Mouse (Mus musculus) cerebral cortex, adult 2 months (tissue): ENCODE data around the gene Enpp4.

ENCODE experiments used
- WGBS: fragments of 180-500 bp; shearing (Covaris S2); methylation state at CpG from one replicate; pipeline ENCODE4 v1.1.7; 2018; 5-methylcytosine and 5-hydroxymethylcytosine counted together

Enpp4 gene

DNA sequence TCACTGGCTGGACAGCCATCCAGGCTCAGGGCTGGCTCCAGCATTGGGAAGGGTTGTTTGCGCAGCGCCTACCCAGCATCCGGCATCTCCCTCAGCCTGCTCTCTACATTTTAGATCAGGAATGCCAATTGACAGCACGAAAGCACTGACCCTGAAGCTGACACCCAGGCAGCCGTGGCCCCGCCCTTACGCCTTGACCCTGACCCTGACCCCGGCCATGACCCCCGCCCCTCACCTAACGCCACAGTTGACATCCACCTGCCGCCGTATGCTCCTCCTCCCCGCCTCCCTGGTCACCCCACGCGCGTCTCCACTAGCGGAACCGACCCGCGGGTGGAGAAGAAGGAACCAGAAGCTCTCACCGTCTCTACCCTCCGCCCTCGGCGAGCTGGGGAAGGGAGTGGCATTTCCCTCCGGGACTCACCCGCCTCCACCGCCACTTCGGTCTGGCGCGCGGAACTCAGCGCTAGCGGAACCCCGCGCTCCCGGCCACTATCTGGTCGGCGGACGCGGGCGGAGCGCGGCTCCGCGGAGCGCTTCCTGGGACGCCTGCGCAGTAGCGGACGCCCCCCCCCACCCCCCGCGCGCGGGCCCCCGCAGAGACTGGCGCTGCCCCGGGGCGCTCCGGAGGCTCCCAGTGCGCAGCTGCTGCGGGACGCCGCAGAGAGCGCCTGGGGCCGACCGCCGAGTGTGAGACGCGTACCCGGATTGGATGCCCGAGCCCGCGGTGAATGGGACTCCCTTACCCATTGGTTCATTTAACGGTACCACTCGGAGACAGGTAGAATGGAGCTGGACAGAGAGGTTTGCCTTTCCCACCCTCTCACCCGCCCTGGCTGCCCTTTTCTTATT is at the start of gene Enpp4:
TSS of gene Enpp4 (minus strand) at position 523 of the 852 bp plus-strand sequence.
- WGBS: under 1% methylated on average over 75 of the region's 76 CpGs

DNA sequence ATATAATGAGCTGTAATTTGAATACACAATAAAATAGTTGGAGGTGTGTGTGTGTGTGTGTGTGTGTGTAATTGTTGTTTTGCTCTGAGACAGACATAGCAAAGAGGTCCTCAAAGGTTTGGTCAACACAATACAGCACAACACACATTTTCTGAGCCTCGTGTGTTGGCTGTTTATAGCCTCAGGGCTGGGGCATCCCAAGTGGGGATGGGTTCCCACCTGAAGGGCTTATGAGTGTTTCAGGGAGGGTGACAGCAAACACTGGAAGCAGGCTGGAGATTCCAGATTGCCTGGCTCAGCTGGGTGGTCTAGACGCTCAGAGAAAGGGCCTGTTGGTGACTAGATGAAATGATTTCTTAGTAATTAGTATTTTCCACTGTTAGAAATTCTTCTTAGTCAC is 49.6 kb upstream of the Enpp4 start:
- 82% methylated on average over 2 of the region's 2 CpGs for WGBS

DNA sequence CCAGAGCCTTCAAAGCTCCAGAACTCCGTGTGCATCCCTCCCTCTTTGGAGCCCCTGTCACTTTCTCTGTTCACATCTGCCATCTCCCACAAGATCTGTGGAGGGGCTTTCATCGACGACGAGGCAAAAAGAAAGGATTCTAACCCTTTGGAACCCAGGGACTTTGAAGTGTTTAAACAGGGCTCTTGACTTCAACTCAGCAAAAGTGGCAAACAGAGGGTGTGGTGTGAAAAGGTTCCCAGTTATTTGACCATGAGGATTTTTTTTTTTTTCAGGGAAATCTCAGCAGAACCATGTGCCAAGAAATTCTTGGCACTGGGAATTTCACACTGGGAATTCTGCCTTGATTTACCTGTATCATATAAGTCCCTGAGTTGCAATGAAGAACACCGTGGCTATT is 48.3 kb upstream of the Enpp4 start:
- WGBS: 75% methylated on average over 5 of the region's 5 CpGs

DNA sequence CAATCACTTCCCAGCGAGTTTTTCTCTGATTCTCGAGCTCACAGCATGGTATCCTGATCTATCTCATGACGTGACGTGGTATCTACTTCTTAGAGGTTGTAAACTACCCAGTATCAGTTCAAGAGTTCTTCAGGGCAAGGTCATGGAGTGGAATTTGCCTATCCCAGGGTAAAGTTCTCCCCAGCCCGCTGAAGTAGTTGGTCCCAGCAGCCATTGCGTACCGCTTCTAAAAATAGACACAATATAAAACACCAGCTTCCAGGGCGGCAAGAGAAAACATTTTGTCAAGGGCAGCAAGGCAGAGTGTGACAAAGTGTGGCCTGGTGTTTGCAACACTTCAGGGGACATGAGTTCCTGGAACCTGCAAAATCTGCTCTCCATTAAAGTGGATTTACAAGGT is 46.3 kb upstream of the Enpp4 start:
- whole genome bisulfite sequencing: 86% methylated on average over 8 of the region's 8 CpGs

DNA sequence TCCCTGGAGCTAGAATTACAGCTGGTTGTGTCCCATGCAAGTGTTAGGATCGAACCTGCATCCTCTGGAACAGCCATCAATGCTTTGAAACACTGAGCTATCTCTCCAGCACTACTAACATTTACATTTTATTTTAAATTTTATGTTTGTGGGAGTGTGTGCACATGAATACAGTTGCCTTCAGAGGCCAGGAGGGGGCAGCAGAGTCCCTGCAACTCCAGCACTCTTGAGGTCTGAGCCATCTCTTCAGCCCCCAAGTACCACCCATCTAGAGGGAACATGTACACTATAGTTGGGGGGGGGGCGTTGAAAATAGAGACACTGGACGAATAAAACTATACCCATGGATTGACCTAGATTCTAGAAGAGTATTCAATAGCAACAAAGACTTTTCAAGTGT is 45.5 kb upstream of the Enpp4 start:
- WGBS: 74% methylated on average over 3 of the region's 3 CpGs

DNA sequence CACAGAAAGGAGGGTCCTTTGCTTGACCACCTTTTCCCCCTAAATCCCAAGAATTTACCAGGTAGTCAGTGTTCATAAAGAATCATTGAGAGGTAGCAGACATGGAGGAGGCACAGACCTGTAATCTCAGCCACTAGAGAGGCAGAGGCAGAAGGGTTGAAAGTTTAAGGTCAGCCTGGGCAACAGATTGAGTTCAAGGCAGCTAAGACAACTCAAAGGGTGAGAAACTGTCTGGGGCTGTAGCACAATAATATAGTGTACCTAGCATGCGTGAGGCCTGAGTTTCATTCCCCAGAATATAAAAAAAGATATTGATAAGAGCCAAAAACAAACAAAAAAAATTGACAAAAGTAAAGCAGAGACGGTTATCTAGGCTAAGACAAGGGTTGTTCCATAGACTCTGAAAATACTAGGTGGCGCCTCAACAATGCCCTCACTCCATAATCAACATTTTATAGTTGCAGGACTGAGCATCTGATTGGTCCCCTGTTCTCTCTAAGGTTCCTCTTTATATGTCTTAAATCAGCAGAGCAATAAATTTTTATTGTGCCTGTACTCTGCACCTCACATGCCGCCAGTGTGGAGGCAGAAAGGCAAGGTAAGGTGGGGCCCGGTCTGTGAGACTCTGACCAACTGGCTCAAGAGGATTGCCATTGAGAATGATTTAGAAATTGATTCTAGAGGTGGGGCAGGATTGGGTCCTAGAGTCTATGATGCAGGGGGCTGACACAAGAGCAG is 42.7 kb upstream of the Enpp4 start:
- WGBS: 94% methylated on average over 5 of the region's 5 CpGs

DNA sequence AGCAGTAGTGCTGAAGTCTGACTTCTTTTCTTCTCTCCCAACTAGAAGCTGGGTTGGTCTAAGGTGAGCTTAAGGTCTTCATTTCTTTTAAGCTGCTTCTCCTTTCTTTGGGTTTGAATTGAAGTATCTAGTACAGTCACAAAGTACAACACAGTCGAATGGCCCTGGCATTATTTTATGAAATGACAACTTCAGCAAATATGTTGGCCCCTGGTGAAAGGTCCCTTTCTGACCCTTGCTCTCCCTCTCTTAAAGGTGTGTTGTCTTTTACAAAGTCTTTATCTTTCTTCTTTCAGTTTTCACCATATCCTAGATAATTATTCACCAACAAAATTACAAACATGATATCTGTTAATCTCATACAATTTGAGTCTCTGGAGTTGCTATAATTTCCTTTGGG is 40.2 kb upstream of the Enpp4 start:
- 85% methylated on average over 1 of the region's 1 CpGs for WGBS

DNA sequence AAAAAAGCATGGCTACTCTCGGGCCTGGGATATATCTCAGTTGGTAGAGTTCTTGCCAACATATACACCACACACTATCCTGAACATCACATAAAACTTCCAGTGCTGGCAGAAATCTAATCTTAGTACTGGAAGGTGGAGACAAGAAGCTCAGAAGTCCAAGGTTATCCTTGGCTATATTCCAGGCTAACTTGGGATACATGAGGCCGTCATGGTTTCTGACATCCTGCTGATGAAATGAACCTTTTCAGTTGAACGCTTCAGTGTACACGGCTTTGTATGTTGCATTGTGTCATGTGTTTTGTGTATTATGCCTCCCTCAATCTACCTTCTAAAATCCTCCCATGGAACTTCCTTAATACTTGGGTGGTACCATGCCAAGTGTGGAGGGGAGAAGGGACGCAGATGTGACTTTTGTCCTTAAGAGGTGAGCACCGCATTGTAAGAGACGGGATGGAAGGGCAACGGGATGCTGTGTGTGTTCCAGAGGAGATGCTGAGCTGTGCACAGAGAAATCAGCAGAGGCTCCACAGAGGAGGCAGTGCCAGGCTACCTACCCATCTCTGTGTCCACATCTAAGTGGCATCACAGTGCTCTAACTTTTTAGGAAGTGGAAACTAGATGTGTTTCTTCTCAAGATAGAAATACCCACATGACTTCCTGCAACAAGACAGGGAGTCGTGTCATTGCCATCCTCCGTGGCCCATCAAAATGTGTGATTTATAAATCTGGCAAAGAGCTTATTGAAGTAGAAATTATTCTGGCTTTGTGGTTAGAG is 31.4 kb upstream of the Enpp4 start:
- 82% methylated on average over 10 of the region's 10 CpGs for WGBS

DNA sequence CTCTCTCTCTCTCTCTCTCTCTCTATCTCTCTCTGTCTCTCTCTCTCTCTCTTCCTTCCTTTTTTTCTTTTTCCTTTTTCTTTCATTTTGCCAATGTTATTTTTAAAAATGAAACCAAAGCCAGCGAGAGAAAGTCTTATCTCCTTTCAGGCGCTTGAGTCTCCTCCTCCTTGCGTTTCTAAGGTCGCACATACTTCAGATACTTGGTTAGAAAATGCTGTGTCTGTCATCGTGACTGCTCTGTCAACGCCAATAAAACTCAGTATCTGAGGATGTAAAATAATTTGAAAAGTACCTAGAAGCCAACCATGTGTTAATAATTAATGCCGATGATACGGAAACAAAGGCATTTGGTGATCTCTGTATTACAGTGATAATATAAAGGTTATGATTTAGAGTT is 30.4 kb upstream of the Enpp4 start:
- WGBS: 72% methylated on average over 8 of the region's 8 CpGs

DNA sequence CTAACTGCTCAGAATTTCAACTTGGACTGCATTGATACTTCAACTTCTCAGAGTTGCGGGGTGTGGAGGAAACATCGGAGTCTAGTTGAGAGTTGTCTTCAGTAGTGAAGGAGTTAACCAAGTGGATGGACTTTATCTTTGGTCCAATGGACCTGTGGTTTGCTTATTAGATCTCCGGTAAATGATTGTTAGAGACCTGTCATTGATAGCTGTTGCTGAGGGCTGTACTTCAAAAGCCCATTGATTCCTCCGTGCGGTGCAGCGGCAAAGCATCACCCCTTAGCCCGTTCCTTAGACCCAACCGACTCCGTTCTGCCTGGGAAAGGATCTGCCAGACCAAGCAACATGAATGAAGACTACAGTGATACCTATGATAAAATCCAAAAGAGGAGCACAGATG is 28.9 kb upstream of the Enpp4 start:
- 79% methylated on average over 9 of the region's 9 CpGs for WGBS

DNA sequence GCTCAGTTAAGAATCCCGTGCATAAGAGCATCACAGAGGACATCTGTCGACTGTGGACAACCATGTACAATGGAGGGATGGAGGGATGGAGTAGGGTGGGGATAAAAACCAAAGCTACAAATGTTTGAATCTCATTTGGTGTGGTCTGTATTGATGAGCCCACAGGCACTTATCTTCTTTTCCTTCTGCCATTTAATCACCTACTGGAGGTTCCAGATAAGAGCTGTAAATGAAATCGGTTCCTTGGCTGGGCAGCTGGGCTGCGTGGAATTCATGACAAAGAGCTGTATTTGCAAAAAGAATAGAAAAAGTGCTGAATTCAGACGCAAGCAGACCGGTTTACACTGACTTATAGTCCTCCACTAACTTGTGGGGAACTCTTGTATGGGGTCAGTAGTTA is 28.5 kb upstream of the Enpp4 start:
- WGBS: 63% methylated on average over 6 of the region's 6 CpGs

DNA sequence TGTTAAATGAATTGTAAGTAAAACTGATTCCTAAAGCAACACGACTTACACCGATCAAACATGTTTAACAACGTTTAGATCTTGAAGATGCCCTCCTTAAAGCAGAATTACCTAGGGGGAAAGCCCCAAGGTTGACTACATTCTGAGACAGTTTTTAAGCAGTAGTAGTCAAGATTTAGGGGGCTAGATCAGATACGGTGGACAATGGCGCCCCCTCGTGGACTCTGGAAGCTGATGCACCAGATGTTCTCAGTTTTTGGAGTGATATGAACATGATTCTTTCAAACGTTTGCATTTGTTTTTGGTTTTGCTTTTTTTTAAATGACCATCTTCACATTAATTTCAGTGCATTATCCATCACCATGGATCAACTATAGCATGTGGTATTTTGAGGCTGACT is 24.8 kb upstream of the Enpp4 start:
- 15% methylated on average over 7 of the region's 7 CpGs for WGBS

DNA sequence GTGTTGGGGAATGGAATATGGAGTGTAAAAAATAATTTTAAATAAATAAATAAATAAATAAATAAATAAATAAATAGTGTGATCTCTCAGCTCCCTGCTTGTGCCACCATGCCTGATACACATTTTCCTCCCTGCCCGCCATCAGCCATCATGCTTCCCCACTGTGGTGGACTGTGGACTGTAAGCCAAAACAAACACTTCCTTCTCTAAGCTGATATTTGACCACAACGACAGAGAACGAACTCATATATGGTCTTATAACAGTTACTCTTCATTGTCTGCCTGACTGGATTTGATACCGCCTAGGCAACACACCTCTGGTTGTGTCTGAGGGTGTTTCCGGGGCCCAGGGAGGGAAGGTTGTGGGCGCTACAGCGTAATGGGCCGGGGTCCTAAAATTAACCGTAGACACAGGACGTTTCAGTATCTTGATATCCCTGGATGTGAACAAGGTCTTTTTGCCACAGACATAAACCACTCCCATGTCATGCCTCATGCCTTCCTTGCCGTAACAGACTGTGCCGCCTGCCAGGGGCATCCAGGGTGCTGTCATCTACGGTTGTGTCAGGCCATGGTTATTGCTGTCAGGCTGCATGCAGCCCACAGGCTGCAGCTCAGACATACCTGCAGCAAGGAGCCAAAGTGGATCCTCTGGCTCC is 23.6 kb upstream of the Enpp4 start:
- WGBS: 85% methylated on average over 13 of the region's 13 CpGs

DNA sequence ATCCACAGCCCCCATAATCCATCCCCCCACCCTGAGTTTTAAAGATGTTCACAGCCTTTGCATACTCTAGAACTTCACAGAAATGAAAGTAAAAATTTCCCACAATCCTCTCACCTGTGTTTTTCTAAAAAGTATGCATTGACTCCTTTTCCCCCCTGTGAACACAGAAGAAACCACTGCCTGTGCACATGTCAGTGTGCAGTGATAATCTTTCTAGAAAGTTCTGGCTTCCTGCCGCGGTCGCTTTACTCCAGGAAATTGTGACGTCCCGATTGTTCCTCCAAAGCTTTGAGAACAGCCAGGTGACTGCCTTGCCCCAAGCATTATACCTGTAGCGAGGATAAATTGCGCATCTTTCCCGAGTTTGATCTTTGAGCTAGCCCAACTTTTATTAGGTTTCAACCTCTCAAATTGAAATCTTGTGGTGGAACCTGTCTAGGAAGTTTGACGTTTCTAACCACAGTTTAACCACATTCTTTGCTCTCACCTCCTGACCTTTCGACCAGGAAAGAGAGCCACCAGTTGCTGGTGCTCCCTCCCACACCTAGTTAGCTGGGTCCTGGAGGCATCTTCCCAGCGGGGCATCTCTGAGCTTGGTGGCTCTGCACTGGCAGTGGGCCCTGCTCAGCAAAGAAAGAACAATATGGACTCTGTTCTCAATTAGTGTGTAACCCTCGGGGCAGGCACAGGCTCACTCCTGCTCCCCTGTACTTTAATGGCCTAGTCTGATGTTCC is 15.9 kb upstream of the Enpp4 start:
- 80% methylated on average over 12 of the region's 12 CpGs for WGBS

DNA sequence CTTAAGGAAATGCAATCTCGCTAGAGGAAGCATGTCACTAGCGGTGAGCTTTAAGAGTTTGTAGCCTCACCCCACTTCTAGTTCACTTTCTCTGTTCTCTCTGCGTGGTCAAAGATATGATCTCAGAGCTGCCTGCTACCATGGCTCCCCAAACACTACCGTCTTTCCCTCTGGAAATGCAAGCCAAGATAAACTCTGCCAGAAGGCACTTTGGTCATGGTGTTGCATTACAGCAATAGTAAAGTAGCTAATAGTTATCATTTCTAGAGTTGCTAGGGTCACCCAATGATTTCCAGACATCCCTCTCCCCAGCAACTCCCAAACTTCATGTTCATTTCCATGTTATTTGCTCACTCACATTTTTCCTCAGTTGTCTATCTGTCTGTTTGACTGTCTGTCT is 12.6 kb upstream of the Enpp4 start:
- WGBS: 88% methylated on average over 4 of the region's 4 CpGs

DNA sequence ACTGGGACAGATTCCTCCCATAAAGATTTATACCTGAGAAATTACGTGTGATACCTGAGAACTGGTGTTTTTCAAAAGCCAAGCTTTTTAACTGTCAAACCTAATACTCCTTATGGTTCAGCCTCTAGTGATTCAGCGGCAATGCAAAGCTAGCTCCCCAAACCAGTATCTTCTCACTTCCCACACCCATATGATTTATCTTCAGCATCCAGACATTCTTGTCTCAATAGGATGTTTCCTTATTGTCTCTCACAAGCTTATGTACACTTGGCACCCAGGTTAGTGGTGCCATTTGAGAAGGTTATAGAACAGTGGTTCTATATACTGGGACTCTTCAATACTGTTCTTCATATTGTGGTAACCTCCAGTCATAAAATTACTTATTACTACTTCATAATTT is 12.1 kb upstream of the Enpp4 start:
- 62% methylated on average over 2 of the region's 2 CpGs for WGBS

DNA sequence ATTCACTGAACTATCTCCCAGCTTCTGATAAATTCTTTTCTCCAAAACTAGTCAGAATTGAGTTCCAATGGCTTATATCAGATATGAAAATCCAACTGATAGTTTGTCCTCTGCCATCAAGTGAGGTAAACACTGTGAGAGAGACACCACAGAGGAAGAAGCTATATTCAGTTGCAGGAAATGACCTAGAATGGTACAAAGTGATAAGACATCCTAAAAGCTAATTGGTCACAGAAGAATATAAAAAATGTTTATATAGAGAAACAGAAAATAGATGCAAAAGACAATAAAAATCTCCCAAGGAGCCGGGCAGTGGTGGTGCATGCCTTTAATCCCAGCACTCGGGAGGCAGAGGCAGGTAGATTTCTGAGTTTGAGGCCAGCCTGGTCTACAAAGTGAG is 11.0 kb upstream of the Enpp4 start:
- 85% methylated on average over 2 of the region's 2 CpGs for WGBS

DNA sequence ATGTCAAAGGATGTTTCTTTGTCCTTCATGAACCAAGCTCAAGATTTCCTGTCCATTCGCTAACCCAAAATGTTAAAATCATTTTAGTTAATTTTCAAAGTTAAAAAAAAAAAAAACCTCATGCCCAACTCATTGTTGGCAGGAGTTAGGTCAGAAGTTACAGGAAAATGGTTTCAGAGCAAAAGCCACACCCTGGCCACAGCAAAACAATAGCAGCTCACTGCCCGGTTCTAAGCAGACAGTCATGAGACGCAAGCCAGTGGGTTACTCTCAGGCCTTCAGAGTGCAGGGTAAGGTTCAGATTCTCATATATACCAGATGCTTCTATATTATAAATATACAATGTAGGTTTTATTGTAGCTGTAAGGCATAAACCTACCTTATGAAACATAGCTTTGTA is 2.7 kb upstream of the Enpp4 start:
- WGBS: 80% methylated on average over 3 of the region's 3 CpGs

DNA sequence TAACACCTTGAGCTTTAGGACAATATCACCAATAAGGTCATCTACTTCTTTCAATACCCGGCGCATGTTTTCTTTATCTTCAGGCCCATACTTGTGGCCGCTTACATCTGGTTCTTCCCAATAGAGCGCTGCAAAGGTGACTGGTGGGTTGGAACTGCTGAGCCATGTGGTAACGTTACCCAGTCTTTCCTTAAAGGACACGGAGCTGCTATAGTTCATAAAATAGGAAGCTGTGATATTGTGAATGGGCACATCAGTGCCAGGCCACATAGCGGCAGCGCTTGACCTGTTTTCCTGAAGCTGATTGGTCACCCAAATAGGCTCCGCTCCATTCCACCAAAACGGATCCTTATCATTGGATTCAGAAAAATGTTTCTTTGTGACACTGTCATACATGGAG is 3.6 kb downstream of the Enpp4 start:
- 94% methylated on average over 10 of the region's 10 CpGs for WGBS

DNA sequence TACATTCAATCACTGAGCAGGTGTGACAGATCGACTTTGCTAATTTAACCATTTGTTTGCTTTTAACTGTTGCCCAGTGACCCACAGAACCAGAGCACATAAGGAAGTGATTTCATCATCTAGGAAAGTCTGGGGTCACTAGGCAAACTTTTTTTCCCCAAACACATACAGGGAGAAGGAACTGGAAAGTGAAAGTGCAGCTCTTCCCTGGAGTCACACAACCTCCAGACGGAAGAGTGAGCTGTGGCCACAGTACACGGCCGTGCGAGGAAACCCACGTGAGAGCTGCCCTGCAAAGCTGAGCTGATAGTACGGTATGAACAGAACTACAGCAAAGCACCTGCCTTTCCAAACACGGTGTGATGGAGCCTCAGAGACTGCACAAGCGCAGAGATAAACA is 4.7 kb downstream of the Enpp4 start:
- 80% methylated on average over 9 of the region's 9 CpGs for WGBS

DNA sequence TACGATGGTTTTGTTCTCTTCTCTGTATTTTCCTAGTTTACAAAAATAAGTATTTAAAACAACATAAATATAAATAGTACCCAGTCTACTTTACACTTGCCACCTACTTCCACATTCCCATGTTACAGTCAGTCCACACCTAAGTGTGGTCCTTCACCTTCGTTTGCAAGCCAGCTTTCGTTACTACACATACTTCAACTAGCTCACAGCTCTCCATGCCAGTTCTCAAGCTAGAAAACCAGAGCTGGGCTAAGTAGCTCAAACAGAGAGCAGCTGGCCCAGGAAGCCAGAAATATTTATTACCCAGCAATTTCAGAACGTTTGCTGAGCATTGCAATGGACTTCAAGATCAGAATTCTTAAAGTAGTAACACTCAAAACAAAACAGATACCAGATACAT is 5.1 kb downstream of the Enpp4 start:
- 79% methylated on average over 4 of the region's 4 CpGs for WGBS
